Mouse (Mus musculus) bone marrow, adult 2 months (tissue): Measurements from ENCODE around the gene Gigyf2.

Experiments
- CTCF ChIP-seq: fragments of 200-500 bp; IDR thresholded peaks from 2 replicates; pipeline ENCODE4 v1.5.1; 2011; ENCODE audit warnings: low read length, control low read depth; ENCODE audit not compliant: control insufficient read depth, insufficient read depth
- POLR2A ChIP-seq: fragments of 200-500 bp; IDR thresholded peaks from 2 replicates; pipeline ENCODE4 v1.6.1; 2011; ENCODE audit warnings: low read depth, mild to moderate bottlenecking, control low read depth, low read length, borderline replicate concordance; ENCODE audit not compliant: control insufficient read depth

DNA sequence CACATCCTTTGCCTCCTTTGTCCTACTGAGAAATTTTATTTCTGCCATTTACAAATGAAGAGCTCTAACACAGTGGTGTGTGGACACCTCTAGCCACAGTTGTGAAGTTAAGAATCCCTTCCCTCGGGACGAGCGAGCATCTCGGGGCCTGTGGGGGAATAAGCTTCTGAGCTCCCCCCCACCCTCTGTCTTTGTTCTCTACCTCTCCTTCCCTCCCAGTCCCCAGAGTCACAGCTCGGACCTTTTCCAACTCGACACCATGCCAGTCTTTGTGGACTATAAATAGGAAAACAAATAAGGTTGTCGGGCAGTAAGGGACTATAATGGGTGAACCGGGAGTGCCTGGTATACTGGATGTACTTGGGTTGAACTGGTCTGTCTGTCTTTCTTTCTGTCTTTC lies 35.4 kb upstream of the Gigyf2 start:
- TF ChIP-seq CTCF (no peak), POLR2A (no peak)
